Mouse (Mus musculus): ENCODE data around the gene Dr1.

DNA sequence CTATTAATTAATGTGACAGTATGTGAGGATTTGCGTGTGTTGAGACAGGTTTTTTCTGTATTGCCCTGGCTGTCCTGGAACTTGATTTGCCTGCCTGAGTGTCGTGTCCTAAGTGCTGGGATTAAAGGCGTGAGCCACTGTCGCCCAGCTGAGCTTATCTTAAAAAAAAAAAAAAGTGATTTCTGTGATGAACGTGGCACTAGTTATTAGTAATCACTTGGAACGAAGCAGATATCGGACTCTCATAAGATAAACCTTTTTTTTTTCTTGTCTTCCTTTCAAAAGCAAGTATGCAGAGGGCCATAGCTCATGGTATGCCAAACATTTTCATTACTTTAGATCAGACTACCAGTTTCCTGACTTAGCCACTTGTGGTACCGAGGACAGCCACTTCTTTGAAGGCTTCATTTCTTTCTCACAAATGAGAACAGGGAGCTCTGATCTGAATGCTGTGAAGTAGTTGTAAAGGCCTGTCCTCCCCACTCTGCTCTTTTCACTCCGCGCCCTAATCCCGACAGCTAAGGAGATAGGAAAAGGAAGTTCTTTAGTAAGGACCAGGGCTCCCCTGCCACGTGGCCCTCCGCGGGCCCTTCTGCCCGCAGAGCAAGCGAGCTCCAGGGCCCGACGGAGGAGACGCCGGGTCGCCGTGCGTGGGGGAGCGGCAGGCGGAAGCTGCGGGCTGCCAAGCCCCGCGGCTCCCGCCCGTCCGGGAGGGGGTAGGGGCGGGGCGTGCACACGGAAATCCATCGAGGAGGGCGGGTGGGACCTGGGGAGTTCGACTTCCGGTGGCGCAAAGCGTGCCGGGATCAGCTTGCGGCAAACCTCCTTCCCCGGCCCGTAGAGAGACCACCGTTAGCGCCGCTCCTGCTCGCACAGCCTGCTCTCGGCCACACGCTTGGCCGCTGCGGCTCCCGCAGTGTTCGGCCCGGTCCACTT lies at the start of gene Dr1:
- TF ChIP-seq POLR2A (IDR thresholded peaks at IDR 0.05; ENCODE audit: extremely low read depth, insufficient read depth, low read length) (peak; percentile 62), CTCF (IDR thresholded peaks at IDR 0.05; ENCODE audit: low read depth, low read length) (no peak)
